Mouse (Mus musculus): Measurements from ENCODE around the gene Prkab1. TPM values are rescaled to one million over a fixed set of nuclear protein-coding genes. Genes with fewer than 3 reads are reported as not detected.

Gene Prkab1
- total and polyA plus RNA-seq, 2 experiments from 2014 or later: 47.2 to 55.6 TPM

- ATAC-seq (no peak), DNase-seq (no peak)
- H3K4me2 ChIP-seq (ENCODE audit: low read depth): no peak overlapping the region
- 88% methylated on average over 12 of the region's 12 CpGs for WGBS
- H3K27ac ChIP-seq (ENCODE audit: low read depth, low read length): no peak overlapping the region
- H3K27me3 ChIP-seq (ENCODE audit: insufficient read depth, low read length): no peaks in the 10 kb centered on the region
- no peaks in the 10 kb centered on the region for H3K4me1 ChIP-seq (ENCODE audit: insufficient read depth)
- no peak for TF ChIP-seq CTCF (IDR thresholded peaks at IDR 0.05; ENCODE audit: low read depth)
- no peak overlapping the region for H3K4me3 ChIP-seq (ENCODE audit: low read depth, low read length)
- H3K9ac ChIP-seq: no peak overlapping the region
- peaks cover 9% of the 10 kb centered on the region for H3K9me3 ChIP-seq (ENCODE audit: low read length)
- H3K36me3 ChIP-seq (ENCODE audit: insufficient read depth): peaks cover 33% of the 10 kb centered on the region
Measured at GRCm38 (mm10) chr5:115987284-115987683, 37.0 kb downstream of the Prkab1 start.

GRCm38 (mm10) chr5:115985101-115985500 is 39.2 kb downstream of the Prkab1 start:
- DNase-seq (no peak), ATAC-seq (no peak)
- whole genome bisulfite sequencing: 94% methylated on average over 11 of the region's 11 CpGs
- Histone ChIP-seq H3K4me3 (ENCODE audit: low read depth, low read length) (no peak overlapping the region), H3K9ac (no peak overlapping the region), H3K9me3 (ENCODE audit: low read length) (no peaks in the 10 kb centered on the region), H3K4me1 (ENCODE audit: insufficient read depth) (no peaks in the 10 kb centered on the region), H3K27ac (ENCODE audit: low read depth, low read length) (no peak overlapping the region), H3K36me3 (ENCODE audit: insufficient read depth) (peaks cover 20% of the 10 kb centered on the region), H3K4me2 (ENCODE audit: low read depth) (no peak overlapping the region), H3K27me3 (ENCODE audit: insufficient read depth, low read length) (no peaks in the 10 kb centered on the region)
- no peak for TF ChIP-seq CTCF (IDR thresholded peaks at IDR 0.05; ENCODE audit: low read depth)

- ATAC-seq: no peak
- Histone ChIP-seq H3K4me1 (ENCODE audit: insufficient read depth) (no peaks in the 10 kb centered on the region), H3K4me2 (ENCODE audit: low read depth) (no peak overlapping the region), H3K36me3 (ENCODE audit: insufficient read depth) (peaks cover 16% of the 10 kb centered on the region), H3K9me3 (ENCODE audit: low read length) (no peaks in the 10 kb centered on the region), H3K27ac (ENCODE audit: low read depth, low read length) (no peak overlapping the region), H3K9ac (no peak overlapping the region), H3K27me3 (ENCODE audit: insufficient read depth, low read length) (no peaks in the 10 kb centered on the region), H3K4me3 (ENCODE audit: low read depth, low read length) (no peak overlapping the region)
- DNase-seq: no peak
- 93% methylated on average over 6 of the region's 6 CpGs for WGBS
- TF ChIP-seq CTCF (IDR thresholded peaks at IDR 0.05; ENCODE audit: low read depth): no peak
Measured at GRCm38 (mm10) chr5:115984392-115984791, 39.9 kb downstream of the Prkab1 start.

- 65% methylated on average over 7 of the region's 7 CpGs for WGBS
- H3K36me3 ChIP-seq (ENCODE audit: insufficient read depth): peaks cover 5% of the 10 kb centered on the region; the same call in 1 of the 2 replicates
- H3K4me1 ChIP-seq (ENCODE audit: insufficient read depth): no peaks in the 10 kb centered on the region
- no peak overlapping the region for H3K4me3 ChIP-seq (ENCODE audit: low read depth, low read length)
- H3K9me3 ChIP-seq (ENCODE audit: low read length): no peaks in the 10 kb centered on the region
- no peak overlapping the region for H3K4me2 ChIP-seq (ENCODE audit: low read depth)
- DNase-seq (no peak), ATAC-seq (no peak)
- H3K9ac ChIP-seq: no peak overlapping the region
- H3K27me3 ChIP-seq (ENCODE audit: insufficient read depth, low read length): no peaks in the 10 kb centered on the region
- no peak overlapping the region for H3K27ac ChIP-seq (ENCODE audit: low read depth, low read length)
- TF ChIP-seq CTCF (IDR thresholded peaks at IDR 0.05; ENCODE audit: low read depth): no peak
Measured at GRCm38 (mm10) chr5:115982671-115983373, 41.5 kb downstream of the Prkab1 start.

- DNase-seq (no peak), ATAC-seq (no peak)
- TF ChIP-seq CTCF (IDR thresholded peaks at IDR 0.05; ENCODE audit: low read depth): no peak
- Histone ChIP-seq H3K36me3 (ENCODE audit: insufficient read depth) (peaks cover 5% of the 10 kb centered on the region; the same call in 1 of the 2 replicates), H3K4me1 (ENCODE audit: insufficient read depth) (no peaks in the 10 kb centered on the region), H3K4me2 (ENCODE audit: low read depth) (no peak overlapping the region), H3K9ac (no peak overlapping the region), H3K27me3 (ENCODE audit: insufficient read depth, low read length) (no peaks in the 10 kb centered on the region), H3K4me3 (ENCODE audit: low read depth, low read length) (no peak overlapping the region), H3K27ac (ENCODE audit: low read depth, low read length) (no peak overlapping the region), H3K9me3 (ENCODE audit: low read length) (no peaks in the 10 kb centered on the region)
- 86% methylated on average over 9 of the region's 9 CpGs for WGBS
Measured at GRCm38 (mm10) chr5:115980537-115980936, 43.8 kb downstream of the Prkab1 start.

- H3K36me3 ChIP-seq (ENCODE audit: insufficient read depth): peaks cover 5% of the 10 kb centered on the region; the same call in 1 of the 2 replicates
- 68% methylated on average over 16 of the region's 16 CpGs for WGBS
- no peaks in the 10 kb centered on the region for H3K27me3 ChIP-seq (ENCODE audit: insufficient read depth, low read length)
- H3K27ac ChIP-seq (ENCODE audit: low read depth, low read length): no peak overlapping the region
- ATAC-seq (no peak), DNase-seq (no peak)
- no peak overlapping the region for H3K4me2 ChIP-seq (ENCODE audit: low read depth)
- no peaks in the 10 kb centered on the region for H3K9me3 ChIP-seq (ENCODE audit: low read length)
- no peaks in the 10 kb centered on the region for H3K4me1 ChIP-seq (ENCODE audit: insufficient read depth)
- no peak overlapping the region for H3K4me3 ChIP-seq (ENCODE audit: low read depth, low read length)
- TF ChIP-seq CTCF (IDR thresholded peaks at IDR 0.05; ENCODE audit: low read depth): peak; percentile 58
- H3K9ac ChIP-seq: no peak overlapping the region
Measured at GRCm38 (mm10) chr5:115979134-115979696, 45.1 kb downstream of the Prkab1 start.

GRCm38 (mm10) chr5:115978255-115978654 is 46.1 kb downstream of the Prkab1 start:
- DNase-seq (no peak), ATAC-seq (no peak; the same call in 1 of the 2 replicates)
- peaks cover 9% of the 10 kb centered on the region for H3K36me3 ChIP-seq (ENCODE audit: insufficient read depth)
- H3K4me3 ChIP-seq (ENCODE audit: low read depth, low read length): no peak overlapping the region
- H3K9ac ChIP-seq: no peak overlapping the region
- H3K4me2 ChIP-seq (ENCODE audit: low read depth): no peak overlapping the region
- H3K9me3 ChIP-seq (ENCODE audit: low read length): no peaks in the 10 kb centered on the region
- 67% methylated on average over 5 of the region's 5 CpGs for WGBS
- no peaks in the 10 kb centered on the region for H3K4me1 ChIP-seq (ENCODE audit: insufficient read depth)
- TF ChIP-seq CTCF (IDR thresholded peaks at IDR 0.05; ENCODE audit: low read depth): no peak
- H3K27me3 ChIP-seq (ENCODE audit: insufficient read depth, low read length): no peaks in the 10 kb centered on the region
- no peak overlapping the region for H3K27ac ChIP-seq (ENCODE audit: low read depth, low read length)
